Mouse (Mus musculus) kidney, adult 2 months (tissue): ENCODE measurements around the gene Ccdc163. TPM values are rescaled to one million over a fixed set of nuclear protein-coding genes. Genes with fewer than 3 reads are reported as not detected.

Experiments used
- DNase-seq: peaks from one replicate; pipeline ENCODE4 v3.0.0; 2021
- H3K27ac ChIP-seq: fragments of 200-500 bp; 2 replicates; pipeline ENCODE4 v1.5.1; 2012; ENCODE audit warnings: low read depth, low read length, control low read depth, inconsistent platforms; ENCODE audit not compliant: insufficient read depth
- H3K27me3 ChIP-seq: fragments of 200-500 bp; replicated peaks from 2 replicates; pipeline ENCODE4 v1.6.1; 2012; ENCODE audit warnings: mild to moderate bottlenecking, moderate library complexity, low read length, inconsistent platforms; ENCODE audit not compliant: control insufficient read depth, insufficient read depth
- H3K36me3 ChIP-seq: fragments of 200-500 bp; 2 replicates; pipeline ENCODE4 v1.6.1; 2012; ENCODE audit warnings: mild to moderate bottlenecking, moderate library complexity, low read length, inconsistent platforms; ENCODE audit not compliant: control insufficient read depth, insufficient read depth
- H3K4me1 ChIP-seq: fragments of 200-500 bp; 2 replicates; pipeline ENCODE4 v1.6.1; 2011; ENCODE audit warnings: low read length; ENCODE audit not compliant: control insufficient read depth, insufficient read depth
- H3K4me3 ChIP-seq: fragments of 200-500 bp; 2 replicates; pipeline ENCODE4 v1.5.1; 2011; ENCODE audit warnings: mild to moderate bottlenecking, low read depth, low read length, control low read depth; ENCODE audit not compliant: insufficient read depth
- CTCF ChIP-seq: fragments of 200-500 bp; conservative IDR thresholded peaks from 2 replicates; pipeline ENCODE4 v1.5.1; 2011; ENCODE audit warnings: low read depth, mild to moderate bottlenecking, control low read depth, low read length, moderate library complexity, mixed read lengths; ENCODE audit not compliant: insufficient read depth, insufficient read length
- POLR2A ChIP-seq: fragments of 200-500 bp; IDR thresholded peaks from one replicate; pipeline ENCODE4 v1.6.1; 2011; ENCODE audit warnings: low read depth, low read length, control low read depth
- WGBS: fragments of 180-500 bp; shearing (Covaris S2); methylation state at CpG from one replicate; pipeline ENCODE4 v1.1.7; 2018; 5-methylcytosine and 5-hydroxymethylcytosine counted together
- polyA plus RNA-seq: library from polyadenylated mRNA; depleted of rRNA; stranded (reverse); fragments of >200 nt; gene quantifications from 2 replicates; pipeline ENCODE4 v1.2.3, GENCODE M21; 2012

Gene Ccdc163
- polyA plus RNA-seq, 1 experiment = 29.2 TPM

DNA sequence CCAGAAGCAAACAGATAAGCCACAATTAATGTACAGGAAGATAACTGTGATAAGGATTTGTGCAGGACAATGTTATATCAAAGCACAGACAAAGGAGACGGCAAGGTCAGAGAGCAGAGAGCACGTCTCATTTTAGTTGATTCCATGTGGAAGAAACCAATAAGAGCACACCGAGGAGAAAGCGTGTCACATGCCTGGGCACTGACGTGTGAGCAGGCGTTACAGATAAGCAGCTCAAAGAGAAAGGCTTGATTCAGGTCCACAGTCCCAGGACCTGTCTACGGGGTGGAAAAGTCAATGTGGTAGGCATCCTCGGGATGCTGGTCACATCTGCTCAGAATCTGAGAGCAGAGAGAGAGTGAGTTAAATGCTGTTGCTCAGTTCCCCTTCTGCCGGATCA is 22.8 kb downstream of the Ccdc163 start:
- H3K4me1 ChIP-seq = peaks cover 15% of the 10 kb centered on the region; the same call in 1 of the 2 replicates
- no peak for DNase-seq
- no peaks in the 10 kb centered on the region for H3K27me3 ChIP-seq
- no peak overlapping the region for H3K4me3 ChIP-seq
- no peaks in the 10 kb centered on the region; the same call in 1 of the 2 replicates for H3K36me3 ChIP-seq
- H3K27ac ChIP-seq = no peak overlapping the region
- TF ChIP-seq POLR2A (no peak), CTCF (no peak)
- 79% methylated on average over 9 of the region's 9 CpGs for WGBS

DNA sequence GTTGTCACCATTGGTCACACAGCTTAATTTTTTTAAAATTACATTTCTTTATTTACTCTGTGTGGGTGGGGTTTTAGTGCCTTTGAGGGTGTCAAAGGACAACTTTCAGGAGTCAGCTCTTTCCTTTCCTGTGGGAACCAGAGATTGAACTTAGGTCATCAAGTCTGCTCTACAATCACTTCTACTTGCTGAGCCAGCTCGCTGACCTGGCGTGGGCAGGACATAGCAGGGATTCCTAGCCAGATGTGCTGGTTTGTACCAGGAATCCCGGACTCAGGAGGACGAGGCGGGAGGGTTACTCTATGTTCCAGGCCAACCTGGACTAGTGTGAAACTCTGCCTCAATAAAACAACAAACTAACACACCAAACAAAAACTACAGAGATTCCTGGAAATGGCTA is 24.0 kb downstream of the Ccdc163 start:
- WGBS = 38% methylated on average over 5 of the region's 5 CpGs

DNA sequence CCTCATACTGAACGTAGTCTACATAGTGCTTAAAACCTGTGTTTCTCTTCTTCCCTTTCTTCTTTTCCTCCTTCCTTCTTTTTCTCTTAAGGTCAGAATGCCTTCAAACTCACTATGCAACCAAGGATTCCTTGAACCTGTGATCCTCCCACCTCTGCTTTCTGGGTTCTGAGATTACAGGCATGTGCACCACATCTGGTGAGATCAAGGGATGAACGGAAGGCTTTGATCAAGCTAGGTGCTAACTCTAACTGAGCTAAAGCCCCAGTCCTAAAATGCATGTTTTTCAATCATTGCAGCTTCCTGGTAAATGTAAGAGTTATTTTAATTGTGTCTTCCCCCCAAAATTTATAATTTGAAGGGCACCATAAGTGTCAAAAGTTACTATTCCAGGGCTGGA is 26.7 kb downstream of the Ccdc163 start:
- Histone ChIP-seq H3K4me1 (peaks cover 7% of the 10 kb centered on the region; the same call in 1 of the 2 replicates), H3K4me3 (no peak overlapping the region), H3K27me3 (no peaks in the 10 kb centered on the region), H3K36me3 (no peaks in the 10 kb centered on the region), H3K27ac (no peak overlapping the region)
- no peak for TF ChIP-seq POLR2A
- TF ChIP-seq CTCF = no peak
- 89% methylated on average over 2 of the region's 2 CpGs for WGBS
- DNase-seq = no peak

More for the DNA sequence above, 24.0 kb downstream of the Ccdc163 start:
- Histone ChIP-seq H3K4me3 (no peak overlapping the region), H3K27ac (no peak overlapping the region), H3K36me3 (no peaks in the 10 kb centered on the region; the same call in 1 of the 2 replicates), H3K4me1 (peaks cover 15% of the 10 kb centered on the region; the same call in 1 of the 2 replicates), H3K27me3 (no peaks in the 10 kb centered on the region)
- TF ChIP-seq POLR2A = no peak
- peak; percentile 82 for DNase-seq

DNA sequence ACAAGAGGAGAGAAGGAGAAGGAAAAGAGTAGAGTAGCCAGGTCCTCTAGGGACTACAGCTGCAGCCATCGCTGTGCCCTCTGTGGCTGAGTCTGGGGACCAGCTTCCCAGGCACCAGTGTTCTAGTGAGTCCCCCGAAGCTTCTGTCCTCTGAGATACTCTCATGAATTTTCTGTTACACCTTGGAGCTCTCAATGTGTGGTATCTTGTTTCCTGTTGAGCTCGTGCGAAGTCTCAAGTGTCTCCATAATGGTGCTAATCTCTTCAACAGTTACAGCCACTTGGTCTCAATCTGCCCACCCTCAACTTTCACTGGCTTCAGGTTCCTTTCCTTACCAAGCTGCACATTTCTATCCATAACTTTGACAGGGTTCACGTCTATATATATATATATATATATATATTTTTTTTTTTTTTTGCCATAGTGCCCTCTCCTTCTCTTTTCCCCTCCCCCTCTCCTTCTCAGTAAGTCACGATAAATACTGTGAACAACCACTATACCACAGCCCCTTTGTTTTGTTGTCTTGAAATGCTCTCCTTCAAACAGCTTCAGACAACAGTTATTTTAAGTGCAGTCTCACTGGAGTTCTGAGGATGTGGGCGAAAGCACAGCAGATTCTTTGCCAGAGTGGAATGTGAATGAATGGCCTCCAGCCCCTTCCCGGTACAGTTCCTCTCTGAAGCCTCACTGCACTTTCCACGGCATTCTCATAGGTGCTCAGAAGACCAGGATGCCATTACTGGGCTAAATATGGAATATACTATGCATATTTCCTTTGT is 30.9 kb downstream of the Ccdc163 start:
- H3K4me3 ChIP-seq = no peak overlapping the region
- no peak for DNase-seq
- no peaks in the 10 kb centered on the region; the same call in 1 of the 2 replicates for H3K4me1 ChIP-seq
- no peak for TF ChIP-seq POLR2A
- no peak for TF ChIP-seq CTCF
- 72% methylated on average over 9 of the region's 9 CpGs for WGBS
- H3K27ac ChIP-seq = no peak overlapping the region
- H3K27me3 ChIP-seq = no peaks in the 10 kb centered on the region
- H3K36me3 ChIP-seq = no peaks in the 10 kb centered on the region

DNA sequence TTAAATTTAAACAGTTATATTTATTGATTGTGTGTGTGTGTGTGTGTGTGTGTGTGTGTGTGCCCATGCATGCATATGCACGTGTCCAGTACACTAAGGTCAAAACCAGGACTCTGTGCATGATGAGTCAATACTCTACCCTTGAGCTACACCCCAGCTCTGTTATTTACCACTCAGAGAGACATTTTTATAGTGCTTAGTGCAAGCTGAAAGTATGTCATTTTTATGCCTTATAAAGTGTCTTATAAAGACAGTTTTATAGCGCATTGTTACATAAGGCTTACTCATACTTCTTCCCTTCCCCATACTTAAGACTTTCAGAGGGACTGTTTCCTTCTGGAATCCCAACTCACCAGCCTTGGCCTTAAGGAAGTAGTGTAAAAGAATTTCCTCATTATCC is 41.4 kb downstream of the Ccdc163 start:
- no peak overlapping the region for H3K27ac ChIP-seq
- H3K4me1 ChIP-seq = no peaks in the 10 kb centered on the region
- TF ChIP-seq CTCF (no peak), POLR2A (no peak)
- no peak for DNase-seq
- H3K27me3 ChIP-seq = no peaks in the 10 kb centered on the region
- H3K36me3 ChIP-seq = no peaks in the 10 kb centered on the region; the same call in 1 of the 2 replicates
- no peak overlapping the region for H3K4me3 ChIP-seq
- 61% methylated on average over 2 of the region's 2 CpGs for WGBS

DNA sequence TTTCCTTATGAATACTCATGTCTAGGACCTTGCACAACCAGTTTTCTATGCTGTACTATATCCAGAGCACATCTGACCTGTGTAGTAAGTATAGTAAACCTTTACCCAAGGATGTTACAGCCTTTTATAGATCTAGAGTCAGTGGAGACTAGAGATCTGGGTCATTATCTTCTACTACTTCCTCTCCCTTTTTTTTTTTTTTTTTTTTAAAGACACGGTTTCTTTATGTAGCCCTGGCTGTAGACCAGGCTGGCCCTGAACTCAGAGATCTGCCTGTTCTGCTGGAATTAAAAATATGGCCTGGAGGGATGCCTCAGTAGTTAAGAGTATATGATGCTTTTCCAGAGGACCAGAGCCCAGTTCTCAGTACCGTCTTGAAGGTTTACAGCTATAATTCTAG is 53.6 kb downstream of the Ccdc163 start:
- no peak overlapping the region for H3K27ac ChIP-seq
- 88% methylated on average over 2 of the region's 2 CpGs for WGBS
- no peak for TF ChIP-seq POLR2A
- TF ChIP-seq CTCF = no peak
- H3K4me1 ChIP-seq = no peaks in the 10 kb centered on the region
- H3K27me3 ChIP-seq = no peaks in the 10 kb centered on the region
- no peaks in the 10 kb centered on the region for H3K36me3 ChIP-seq
- no peak overlapping the region for H3K4me3 ChIP-seq
- no peak for DNase-seq

DNA sequence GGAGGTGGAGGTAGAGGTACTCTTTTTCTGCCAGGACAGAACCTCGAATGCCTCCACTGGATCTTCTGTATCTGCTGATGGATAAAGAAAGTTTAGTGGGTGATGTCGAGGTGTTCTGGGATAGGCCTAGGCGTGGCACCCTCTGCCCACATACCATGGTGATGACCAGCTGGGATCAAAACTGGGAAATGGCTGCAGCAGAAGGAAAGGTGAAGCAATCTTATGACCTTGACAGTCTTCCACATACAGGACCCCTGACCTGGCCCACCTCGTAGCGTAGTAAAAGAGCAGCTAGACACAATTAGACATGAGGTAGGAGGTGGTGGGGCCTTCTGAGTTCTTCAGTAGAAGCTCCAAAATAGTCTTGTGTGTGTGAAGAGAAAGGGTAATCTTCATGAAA is 55.7 kb downstream of the Ccdc163 start:
- TF ChIP-seq POLR2A (no peak), CTCF (no peak)
- Histone ChIP-seq H3K27ac (no peak overlapping the region), H3K4me3 (no peak overlapping the region), H3K36me3 (no peaks in the 10 kb centered on the region), H3K4me1 (no peaks in the 10 kb centered on the region), H3K27me3 (no peaks in the 10 kb centered on the region)
- DNase-seq = no peak
- 90% methylated on average over 5 of the region's 5 CpGs for WGBS
